Mouse (Mus musculus) midbrain, embryonic 14.5 days (tissue): ENCODE data around the gene Oasl1. TPM values are rescaled to one million over a fixed set of nuclear protein-coding genes. Genes with fewer than 3 reads are reported as not detected.
"Not testable (repeated sequence)": the region's sequence is repeated elsewhere in the genome, so short reads cannot be mapped to it uniquely, and the experiment has no call there.

ENCODE experiments used
- ATAC-seq: fragments of 200-750 bp; cut with Nextera tagmentation; 2 replicates; pipeline ENCODE4 v1.8.0; 2017; ENCODE audit warnings: moderate number of reproducible peaks, moderate library complexity; ENCODE audit not compliant: low FRiP score, low TSS enrichment
- DNase-seq: peaks from one replicate; pipeline ENCODE4 v3.0.0-alpha.2; 2015
- H3K27ac ChIP-seq: fragments of 300-500 bp; sonication (generic); replicated peaks from 2 replicates; pipeline ENCODE4 v1.5.1; 2014; ENCODE audit warnings: mild to moderate bottlenecking, low read depth, low read length, moderate library complexity
- H3K27me3 ChIP-seq: fragments of 300-500 bp; sonication (generic); 2 replicates; pipeline ENCODE4 v1.6.1; 2014; ENCODE audit warnings: low read length, control low read depth, mixed read lengths; ENCODE audit not compliant: control insufficient read depth, insufficient read depth
- H3K36me3 ChIP-seq: fragments of 300-500 bp; sonication (generic); 2 replicates; pipeline ENCODE4 v1.6.1; 2014; ENCODE audit warnings: low read length, control low read depth; ENCODE audit not compliant: control insufficient read depth, insufficient read depth
- H3K4me1 ChIP-seq: fragments of 300-500 bp; sonication (generic); 2 replicates; pipeline ENCODE4 v1.6.1; 2014; ENCODE audit warnings: mild to moderate bottlenecking, antibody characterized with exemption, low read length, control low read depth; ENCODE audit not compliant: control insufficient read depth, insufficient read depth
- H3K4me2 ChIP-seq: fragments of 300-500 bp; sonication (generic); 2 replicates; pipeline ENCODE4 v1.6.1; 2014; ENCODE audit warnings: mild to moderate bottlenecking, low read length, moderate library complexity
- H3K4me3 ChIP-seq: fragments of 300-500 bp; sonication (generic); replicated peaks from 2 replicates; pipeline ENCODE4 v1.5.1; 2014; ENCODE audit warnings: low read depth, low read length
- H3K9ac ChIP-seq: fragments of 300-500 bp; sonication (generic); replicated peaks from 2 replicates; pipeline ENCODE4 v1.6.1; 2014; ENCODE audit warnings: mild to moderate bottlenecking, low read length, moderate library complexity
- H3K9me3 ChIP-seq: fragments of 300-500 bp; sonication (generic); 2 replicates; pipeline ENCODE4 v1.6.1; 2016; ENCODE audit warnings: low read length, control low read depth, mixed read lengths; ENCODE audit not compliant: control insufficient read depth
- WGBS: fragments of 180-500 bp; shearing (Covaris S2); extraction: QIAGEN DNeasy Blood & Tissue Kit; methylation state at CpG from one replicate; pipeline ENCODE4 v1.1.7; 2014; 5-methylcytosine and 5-hydroxymethylcytosine counted together
- polyA plus RNA-seq: library from polyadenylated mRNA; unstranded; fragments of >200 nt; fragmentation: Nextera tagmentation; extraction: Ambion mirVana; gene quantifications from 2 replicates; pipeline ENCODE4 v1.2.1, GENCODE M21; 2014

The Oasl1 gene
- polyA plus RNA-seq, result 2.0 TPM in 1 of 2 replicates, not detected in the other

DNA sequence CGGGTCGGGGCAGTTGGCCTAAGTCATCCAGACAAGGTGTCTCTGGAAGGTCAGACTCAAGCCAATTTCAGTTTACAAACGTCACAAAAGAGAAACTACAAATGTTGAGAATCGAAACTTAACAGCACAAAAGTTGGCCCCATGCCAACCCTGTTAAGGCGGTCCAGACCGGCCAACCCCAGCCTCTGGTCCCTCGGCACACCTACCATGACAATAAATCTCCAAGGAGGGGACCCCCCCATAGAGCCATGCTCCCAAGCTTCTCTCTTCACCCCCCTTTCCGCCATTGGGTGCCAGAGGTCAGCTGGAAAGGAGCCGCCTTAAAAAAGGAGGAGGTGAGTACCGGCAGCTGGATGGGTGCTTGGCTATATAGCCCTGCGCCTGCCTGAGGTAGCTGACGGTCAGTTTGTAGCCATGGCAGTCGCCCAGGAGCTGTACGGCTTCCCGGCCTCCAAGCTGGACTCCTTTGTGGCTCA, at the start of gene Oasl1:
Gene Oasl1 (plus strand): TSS at position 243 of the 476 bp plus-strand sequence.
- Histone ChIP-seq H3K27me3 (no peaks in the 10 kb centered on the region), H3K27ac (no peak within 1 kb of the TSS), H3K4me1 (no peaks in the 10 kb centered on the region), H3K36me3 (no peaks in the 10 kb centered on the region), H3K4me3 (no peak within 1 kb of the TSS), H3K9ac (no peak within 1 kb of the TSS), H3K9me3 (no peaks in the 10 kb centered on the region), H3K4me2 (no peak within 1 kb of the TSS; the same call in 1 of the 2 replicates)
- DNase-seq (peak; percentile 26), ATAC-seq (no peak)
- 47% methylated on average over 15 of the region's 15 CpGs for WGBS

DNA sequence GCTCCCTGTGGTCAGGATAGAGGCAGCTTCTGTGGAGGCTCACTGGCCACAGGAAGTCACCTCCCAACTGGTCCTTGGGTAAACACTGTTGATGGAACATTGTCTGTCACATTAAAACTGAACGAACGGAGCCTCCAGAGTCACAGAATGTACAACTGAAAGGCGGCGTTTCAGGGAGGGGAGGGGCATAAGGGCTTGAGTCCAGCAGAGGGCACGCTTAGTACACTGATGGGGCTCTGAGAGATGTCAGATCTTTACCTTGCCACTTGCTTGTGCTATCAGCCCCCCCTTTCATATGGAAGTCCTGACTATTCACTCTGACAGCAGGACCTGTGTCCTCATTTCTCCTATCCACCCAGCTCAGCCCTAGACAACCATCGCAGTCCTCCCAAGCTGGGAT, 47.2 kb upstream of the Oasl1 start:
- H3K9ac ChIP-seq, result no peak overlapping the region
- H3K4me2 ChIP-seq, result no peak overlapping the region
- H3K4me1 ChIP-seq, result no peaks in the 10 kb centered on the region
- no peak for DNase-seq
- 54% methylated on average over 6 of the region's 6 CpGs for WGBS
- H3K36me3 ChIP-seq, result no peaks in the 10 kb centered on the region
- no peaks in the 10 kb centered on the region for H3K27me3 ChIP-seq
- no peaks in the 10 kb centered on the region for H3K9me3 ChIP-seq
- ATAC-seq, result no peak
- H3K4me3 ChIP-seq, result no peak overlapping the region
- H3K27ac ChIP-seq, result no peak overlapping the region

DNA sequence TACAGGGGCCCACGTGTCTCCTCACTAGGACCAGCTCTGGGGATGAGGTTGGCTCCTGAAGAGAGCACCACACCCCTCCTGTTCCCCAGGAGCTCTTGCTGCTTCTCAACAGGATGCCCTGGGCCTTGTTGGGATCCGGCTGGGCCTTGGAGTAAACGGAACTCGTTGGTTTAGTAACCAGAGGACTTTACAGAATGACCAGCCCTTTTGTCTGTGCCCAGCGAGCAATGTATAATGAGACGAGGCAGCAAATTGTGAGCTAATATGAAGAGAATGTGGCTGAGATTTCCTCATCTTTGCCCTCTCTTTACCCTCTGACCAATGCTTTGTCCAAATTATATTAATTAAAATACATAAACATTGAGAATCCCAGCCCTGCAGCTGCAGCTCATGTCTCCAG, 46.7 kb upstream of the Oasl1 start:
- Histone ChIP-seq H3K4me2 (no peak overlapping the region), H3K4me3 (no peak overlapping the region), H3K9me3 (no peaks in the 10 kb centered on the region), H3K36me3 (no peaks in the 10 kb centered on the region), H3K27ac (no peak overlapping the region), H3K27me3 (no peaks in the 10 kb centered on the region), H3K4me1 (no peaks in the 10 kb centered on the region), H3K9ac (no peak overlapping the region)
- no peak for ATAC-seq
- WGBS, result 31% methylated on average over 6 of the region's 6 CpGs
- no peak for DNase-seq

DNA sequence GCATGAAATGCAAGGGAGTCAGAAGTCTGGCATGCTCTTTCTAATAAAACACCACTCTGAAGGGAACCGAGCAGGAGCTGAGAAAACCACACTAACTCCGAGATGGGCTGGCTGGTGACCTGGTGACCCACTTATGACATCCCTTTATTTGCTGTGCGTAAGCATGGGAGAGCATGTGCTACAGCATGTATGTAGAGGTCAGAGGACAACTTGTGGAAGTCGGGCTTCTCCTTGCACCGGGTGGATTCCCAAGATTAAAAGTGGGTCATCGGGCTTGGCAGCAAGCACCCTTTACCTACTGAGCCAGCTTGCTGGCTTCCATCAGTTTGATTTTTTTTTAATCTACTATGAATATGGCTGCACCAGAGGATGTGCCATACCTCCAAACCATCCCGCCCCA, 45.6 kb upstream of the Oasl1 start:
- no peak overlapping the region for H3K27ac ChIP-seq
- H3K4me1 ChIP-seq, result no peaks in the 10 kb centered on the region
- WGBS, result 72% methylated on average over 7 of the region's 7 CpGs
- no peaks in the 10 kb centered on the region for H3K9me3 ChIP-seq
- H3K36me3 ChIP-seq, result no peaks in the 10 kb centered on the region
- ATAC-seq (no peak), DNase-seq (no peak)
- no peak overlapping the region for H3K9ac ChIP-seq
- H3K4me2 ChIP-seq, result no peak overlapping the region
- no peak overlapping the region for H3K4me3 ChIP-seq
- no peaks in the 10 kb centered on the region for H3K27me3 ChIP-seq

DNA sequence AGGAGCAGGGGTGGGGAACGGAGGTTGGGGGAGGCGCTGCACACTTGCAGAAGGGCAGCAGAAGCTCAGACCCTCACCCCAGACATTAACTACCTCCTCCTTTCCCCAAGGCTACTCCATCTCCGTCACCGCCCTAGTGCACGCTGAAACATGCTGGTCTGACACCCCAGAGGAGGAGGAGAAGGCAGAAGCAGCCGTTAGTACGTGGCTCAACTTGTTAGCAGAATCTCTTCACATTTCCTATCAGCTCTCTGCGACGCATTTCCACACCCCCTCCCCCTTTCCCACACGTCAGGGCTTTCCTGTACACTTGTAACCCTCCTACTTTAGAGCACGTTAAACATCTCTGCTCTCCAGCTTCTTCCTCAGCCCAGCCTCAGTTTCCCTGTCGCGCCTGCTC, 43.6 kb upstream of the Oasl1 start:
- WGBS, result 75% methylated on average over 13 of the region's 13 CpGs
- H3K4me3 ChIP-seq, result no peak overlapping the region
- no peak overlapping the region for H3K27ac ChIP-seq
- H3K27me3 ChIP-seq, result no peaks in the 10 kb centered on the region
- H3K9ac ChIP-seq, result no peak overlapping the region
- DNase-seq (no peak), ATAC-seq (no peak)
- no peaks in the 10 kb centered on the region for H3K9me3 ChIP-seq
- no peaks in the 10 kb centered on the region for H3K36me3 ChIP-seq
- H3K4me2 ChIP-seq, result no peak overlapping the region
- H3K4me1 ChIP-seq, result no peaks in the 10 kb centered on the region

DNA sequence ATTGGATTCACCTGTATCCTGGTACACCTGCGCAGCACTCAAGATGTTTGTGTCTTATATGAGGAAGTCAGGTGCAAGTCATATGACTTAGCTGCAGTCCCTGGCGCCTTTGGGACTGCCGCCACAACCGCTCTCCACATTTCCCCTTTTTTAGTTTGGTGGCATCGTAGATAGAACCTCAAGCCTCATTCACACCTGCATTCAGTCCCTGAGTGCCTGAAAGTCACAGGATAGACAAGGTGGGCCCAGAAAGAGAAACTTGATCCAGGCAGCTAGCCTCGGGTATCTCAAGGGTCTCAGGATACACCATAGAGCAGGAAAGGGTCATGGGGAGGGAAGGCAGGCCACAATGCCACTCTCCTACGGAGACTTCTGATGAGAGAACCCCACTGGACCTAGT, 40.7 kb upstream of the Oasl1 start:
- not testable (repeated sequence) for H3K9ac ChIP-seq, ATAC-seq, DNase-seq, H3K4me3 ChIP-seq, H3K4me1 ChIP-seq, H3K27me3 ChIP-seq, H3K4me2 ChIP-seq, H3K9me3 ChIP-seq, H3K27ac ChIP-seq, H3K36me3 ChIP-seq
- WGBS, result 94% methylated on average over 6 of the region's 7 CpGs

DNA sequence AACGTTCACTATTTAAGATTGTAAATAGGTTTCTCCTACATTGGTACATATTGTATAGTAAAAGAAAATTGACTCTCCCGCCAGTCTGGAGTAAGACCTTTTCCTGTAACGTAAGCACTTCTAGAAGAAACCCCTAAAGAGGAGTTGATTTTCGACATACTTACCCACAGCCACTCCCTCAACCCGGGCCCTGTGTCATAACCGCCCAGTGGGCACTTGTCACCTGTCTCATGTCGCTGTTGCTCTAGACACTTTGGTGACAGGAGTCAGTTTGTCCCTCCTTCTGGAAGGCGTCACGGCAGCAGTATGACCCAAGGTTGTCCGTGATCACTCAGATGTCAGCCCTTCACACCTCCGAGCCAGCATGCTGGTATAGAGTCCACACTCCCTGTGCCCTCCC, 40.0 kb upstream of the Oasl1 start:
- Histone ChIP-seq H3K27me3 (no peaks in the 10 kb centered on the region), H3K4me3 (no peak overlapping the region), H3K4me2 (no peak overlapping the region), H3K4me1 (no peaks in the 10 kb centered on the region), H3K27ac (no peak overlapping the region), H3K36me3 (no peaks in the 10 kb centered on the region), H3K9me3 (no peaks in the 10 kb centered on the region), H3K9ac (no peak overlapping the region)
- DNase-seq (no peak), ATAC-seq (no peak)
- 97% methylated on average over 11 of the region's 11 CpGs for WGBS

DNA sequence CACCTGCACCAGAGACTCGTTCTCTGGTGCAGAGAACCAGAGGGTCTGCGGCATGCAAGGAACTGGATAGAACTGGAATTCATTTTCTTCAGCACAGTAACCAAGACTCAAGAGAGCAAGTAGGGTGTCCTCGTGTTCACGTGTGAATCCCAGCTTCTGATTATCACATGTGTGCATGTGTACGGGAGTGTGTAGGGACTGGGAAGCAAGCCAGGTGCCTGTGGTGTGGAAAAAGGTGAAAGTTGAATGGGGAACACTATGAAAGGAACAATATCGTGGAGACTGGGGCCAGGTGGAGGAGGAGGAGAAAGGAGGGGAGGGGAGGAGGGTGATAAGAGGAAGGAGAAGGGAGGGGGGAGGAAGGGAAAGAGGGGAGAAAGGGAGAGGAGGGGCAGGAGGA, 36.2 kb upstream of the Oasl1 start:
- 88% methylated on average over 6 of the region's 6 CpGs for WGBS
- no peak overlapping the region for H3K4me2 ChIP-seq
- no peaks in the 10 kb centered on the region for H3K4me1 ChIP-seq

DNA sequence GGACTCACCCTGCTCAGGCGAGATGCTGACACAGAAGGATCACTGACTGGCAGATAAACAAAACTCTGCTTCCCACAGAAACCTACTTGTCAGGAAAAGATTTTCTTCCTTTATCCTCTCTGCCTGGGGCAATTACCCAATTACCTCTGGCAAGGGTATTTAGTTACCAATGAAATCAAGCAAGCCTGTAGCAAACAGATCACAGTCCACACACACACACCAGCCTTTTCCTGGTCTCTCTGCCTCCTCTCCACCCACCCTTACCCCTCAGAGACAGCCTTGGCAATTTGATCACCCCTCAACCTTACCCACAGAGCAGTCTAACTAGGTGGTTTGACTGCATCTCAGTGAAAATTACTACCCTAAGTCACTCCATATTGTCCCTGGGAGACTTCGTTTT, 34.0 kb upstream of the Oasl1 start:
- Histone ChIP-seq H3K4me2 (no peak overlapping the region), H3K27me3 (no peaks in the 10 kb centered on the region), H3K4me3 (no peak overlapping the region), H3K36me3 (no peaks in the 10 kb centered on the region), H3K27ac (no peak overlapping the region), H3K4me1 (no peaks in the 10 kb centered on the region), H3K9me3 (no peaks in the 10 kb centered on the region), H3K9ac (no peak overlapping the region)
- DNase-seq, result no peak
- no peak for ATAC-seq
- 82% methylated on average over 2 of the region's 2 CpGs for WGBS

More for the DNA sequence above, 36.2 kb upstream of the Oasl1 start:
- Histone ChIP-seq H3K27ac (no peak overlapping the region), H3K9me3 (no peaks in the 10 kb centered on the region), H3K4me3 (no peak overlapping the region), H3K9ac (no peak overlapping the region), H3K27me3 (no peaks in the 10 kb centered on the region), H3K36me3 (no peaks in the 10 kb centered on the region)
- no peak for DNase-seq
- no peak for ATAC-seq
